Comparison of ENCODE assay signal across 8 mouse cellular contexts in the genomic region with DNA sequence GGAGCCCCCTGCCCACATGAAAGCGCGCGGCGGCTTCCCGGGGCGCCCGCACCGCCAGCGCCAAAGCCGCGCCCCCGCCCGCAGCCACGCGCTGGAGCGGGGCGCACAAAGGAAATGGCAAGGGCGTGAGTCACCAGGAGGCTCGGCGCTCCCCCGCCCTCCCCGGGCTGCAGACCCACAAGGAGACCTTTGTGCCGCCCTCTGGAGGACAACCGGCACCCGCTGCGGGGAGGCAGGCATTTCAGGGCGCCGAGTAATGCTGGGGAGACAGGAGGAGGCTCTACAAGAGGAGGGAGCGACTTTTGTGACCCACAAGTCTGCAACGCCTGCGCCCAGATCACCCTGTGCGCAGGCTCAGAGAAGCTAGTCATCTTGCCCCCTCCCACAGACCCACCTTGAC.
DNase-seq lines count a peak whose midpoint lies in the region; ATAC-seq and TF ChIP-seq lines count a peak whose summit lies in the region.

No protein-coding gene starts in this region.

- peak; percentile 20; the same call in 1 of the 2 replicates for TF ChIP-seq EP300 in ES-Bruce4 (IDR thresholded peaks at IDR 0.05; ENCODE audit: insufficient read depth, low read depth, low read length)

- H3K27ac ChIP-seq in ES-Bruce4 (ENCODE audit: insufficient read depth, low read length), result no peak overlapping the region
- H3K27ac ChIP-seq in forebrain, embryonic 14.5 days (ENCODE audit: low read depth, low read length), result peak overlapping the region; percentile 92
- peak overlapping the region; percentile 97 for H3K27ac ChIP-seq in lung, embryonic 16.5 days (ENCODE audit: low read length)
- H3K27ac ChIP-seq in thymus, adult 2 months (ENCODE audit: control insufficient read depth, insufficient read depth, low read length), result no peak overlapping the region

- H3K9me3 ChIP-seq in ES-Bruce4 (replicated peaks; ENCODE audit: control insufficient read depth, insufficient read depth, low read length, poor library complexity, severe bottlenecking), result no peaks in the 10 kb centered on the region
- no peaks in the 10 kb centered on the region for H3K9me3 ChIP-seq in forebrain, embryonic 14.5 days (replicated peaks; ENCODE audit: control insufficient read depth, low read length)
- no peaks in the 10 kb centered on the region for H3K9me3 ChIP-seq in lung, embryonic 16.5 days (ENCODE audit: control insufficient read depth, low read length)

- DNase-seq in c-Kit-positive CD71-positive TER-119-negative erythroid progenitor cells, embryonic 14.5 days (ENCODE audit: low read depth), result peak; percentile 34
- peak; percentile 82 for DNase-seq in forebrain, embryonic 14.5 days (ENCODE audit: low spot score)
- DNase-seq in heart, postnatal 36 days, result peak; percentile 77 to 85
- DNase-seq in layer of hippocampus, adult 8-10 months (ENCODE audit: low spot score in 2 of 2), result peak; percentile 57 to 67
- DNase-seq in ovary, adult 18-20 months (ENCODE audit: low spot score), result peak; percentile 87
- DNase-seq in thymus, adult 2 months, result peak; percentile 88

- TF ChIP-seq POLR2A in ES-Bruce4 (IDR thresholded peaks at IDR 0.05; ENCODE audit: insufficient read depth, low read length), result no peak
- TF ChIP-seq POLR2A in thymus, adult 2 months (IDR thresholded peaks at IDR 0.05; ENCODE audit: control insufficient read depth, extremely low read depth, insufficient read depth, low read length, poor library complexity), result no peak

- H3K36me3 ChIP-seq in ES-Bruce4 (ENCODE audit: control insufficient read depth, insufficient read depth, low read length, poor library complexity, severe bottlenecking), result no peaks in the 10 kb centered on the region
- H3K36me3 ChIP-seq in forebrain, embryonic 14.5 days (ENCODE audit: control insufficient read depth, insufficient read depth, low read length), result no peaks in the 10 kb centered on the region
- no peaks in the 10 kb centered on the region for H3K36me3 ChIP-seq in lung, embryonic 16.5 days (ENCODE audit: control insufficient read depth, insufficient read depth, low read length)
- no peaks in the 10 kb centered on the region for H3K36me3 ChIP-seq in thymus, adult 2 months (ENCODE audit: control insufficient read depth, insufficient read depth, low read length)

- intact Hi-C loops in heart, postnatal 36 days (cut with DNase I), result loop anchor here (1.0 to 5.0 kb wide), 4 partner anchors 53 to 371 kb away; no protein-coding TSS in a partner anchor

- peak overlapping the region; percentile 98 for H3K4me2 ChIP-seq in forebrain, embryonic 14.5 days (ENCODE audit: low read length)
- peak overlapping the region; percentile 98 for H3K4me2 ChIP-seq in lung, embryonic 16.5 days (ENCODE audit: low read depth, low read length)

- peak; percentile 38 for TF ChIP-seq CTCF in ES-Bruce4 (IDR thresholded peaks at IDR 0.05; ENCODE audit: low read depth, low read length)
- peak; percentile 72; the same call in 1 of the 2 replicates for TF ChIP-seq CTCF in thymus, adult 2 months (IDR thresholded peaks at IDR 0.05; ENCODE audit: borderline replicate concordance, control insufficient read depth, extremely low read depth, insufficient read depth, low read length, poor library complexity)

- ATAC-seq in forebrain, embryonic 14.5 days, result peak; percentile 84
- ATAC-seq in lung, embryonic 16.5 days (ENCODE audit: low read depth), result peak; percentile 92

- peaks cover 4% of the 10 kb centered on the region for H3K4me1 ChIP-seq in ES-Bruce4 (ENCODE audit: control insufficient read depth, insufficient read depth, low read length)
- H3K4me1 ChIP-seq in forebrain, embryonic 14.5 days (ENCODE audit: control insufficient read depth, insufficient read depth, low read length), result no peaks in the 10 kb centered on the region; the same call in none of the 2 replicates
- H3K4me1 ChIP-seq in lung, embryonic 16.5 days (replicated peaks; ENCODE audit: control insufficient read depth, insufficient read depth, low read length), result peaks cover 30% of the 10 kb centered on the region
- peaks cover 15% of the 10 kb centered on the region for H3K4me1 ChIP-seq in thymus, adult 2 months (replicated peaks; ENCODE audit: control insufficient read depth, insufficient read depth, low read length)

- H3K9ac ChIP-seq in ES-Bruce4 (ENCODE audit: low read depth, poor library complexity, severe bottlenecking), result peak overlapping the region; percentile 67
- H3K9ac ChIP-seq in forebrain, embryonic 14.5 days (ENCODE audit: low read length), result peak overlapping the region; percentile 95
- H3K9ac ChIP-seq in lung, embryonic 16.5 days (ENCODE audit: low read length), result peak overlapping the region; percentile 92

- H3K27me3 ChIP-seq in ES-Bruce4 (ENCODE audit: control insufficient read depth, insufficient read depth, low read length, poor library complexity, severe bottlenecking), result no peaks in the 10 kb centered on the region
- 0 out of 2 replicates have a peak, but pooled peaks cover 3% of the 10 kb centered on the region for H3K27me3 ChIP-seq in forebrain, embryonic 14.5 days (replicated peaks; ENCODE audit: control insufficient read depth, insufficient read depth, low read length)
- H3K27me3 ChIP-seq in lung, embryonic 16.5 days (ENCODE audit: control insufficient read depth, insufficient read depth, low read depth, low read length), result no peaks in the 10 kb centered on the region
- H3K27me3 ChIP-seq in thymus, adult 2 months (ENCODE audit: control insufficient read depth, insufficient read depth, low read length), result no peaks in the 10 kb centered on the region

- peak overlapping the region; percentile 40 for H3K4me3 ChIP-seq in ES-Bruce4 (ENCODE audit: low read depth, low read length)
- peak overlapping the region; percentile 57 for H3K4me3 ChIP-seq in forebrain, embryonic 14.5 days (ENCODE audit: low read depth, low read length)
- H3K4me3 ChIP-seq in lung, embryonic 16.5 days (ENCODE audit: low read length), result peak overlapping the region; percentile 64
- peak overlapping the region; percentile 36 for H3K4me3 ChIP-seq in thymus, adult 2 months (ENCODE audit: control insufficient read depth, insufficient read depth, low read length)

- WGBS in forebrain, embryonic 14.5 days, result 1% methylated on average over 32 of the region's 32 CpGs
- under 1% methylated on average over 27 of the region's 32 CpGs for WGBS in lung, embryonic 16.5 days
- 2% methylated on average over 32 of the region's 32 CpGs for WGBS in thymus, adult 2 months

Comparison
In these comparisons a context has a peak if more than half of its experiments do, and no peak if none do; other contexts are left out.
1. H3K27ac ChIP-seq: peak in forebrain, embryonic 14.5 days (single experiment) and lung, embryonic 16.5 days (single experiment); none in ES-Bruce4 (single experiment) and thymus, adult 2 months (single experiment).
2. DNase-seq: peak in every context shown above with its lines; median percentile 88 in thymus, adult 2 months; 87 in ovary, adult 18-20 months; 82 in forebrain, embryonic 14.5 days; 81 in heart, postnatal 36 days; 62 in layer of hippocampus, adult 8-10 months; 34 in c-Kit-positive CD71-positive TER-119-negative erythroid progenitor cells, embryonic 14.5 days.
3. Peak in every context shown above with its lines, with median percentiles within 50 percentile points of each other: H3K4me3 ChIP-seq and H3K9ac ChIP-seq.